Mouse (Mus musculus): ENCODE results near the gene Foxn3.
A peak's percentile ranks its signal among the peaks of the same experiment; 100 is the strongest.

The Foxn3 gene

DNA sequence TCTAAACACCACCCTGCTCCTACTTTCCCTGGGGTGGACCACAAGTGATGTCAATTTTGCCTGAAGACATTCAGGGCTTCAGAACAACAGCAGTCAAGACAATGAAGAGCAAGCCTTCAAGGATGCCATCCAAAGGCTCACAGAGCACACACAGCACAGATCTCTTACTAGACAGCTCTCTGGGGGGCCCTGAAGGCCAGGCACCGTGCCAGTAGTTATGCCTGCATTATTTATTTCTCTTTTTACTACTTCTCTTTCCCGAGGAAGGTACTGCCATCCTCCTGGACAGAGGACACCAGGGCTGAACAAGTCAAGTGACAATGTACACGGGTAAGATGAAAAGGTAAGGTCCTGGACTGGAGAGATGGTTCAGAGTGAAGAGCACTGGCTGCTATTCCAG lies 154.7 kb downstream of the Foxn3 start:
- no peak for DNase-seq

GRCm38 (mm10) chr12:99408089-99408488 lies 155.3 kb downstream of the Foxn3 start:
- no peak for DNase-seq

DNA sequence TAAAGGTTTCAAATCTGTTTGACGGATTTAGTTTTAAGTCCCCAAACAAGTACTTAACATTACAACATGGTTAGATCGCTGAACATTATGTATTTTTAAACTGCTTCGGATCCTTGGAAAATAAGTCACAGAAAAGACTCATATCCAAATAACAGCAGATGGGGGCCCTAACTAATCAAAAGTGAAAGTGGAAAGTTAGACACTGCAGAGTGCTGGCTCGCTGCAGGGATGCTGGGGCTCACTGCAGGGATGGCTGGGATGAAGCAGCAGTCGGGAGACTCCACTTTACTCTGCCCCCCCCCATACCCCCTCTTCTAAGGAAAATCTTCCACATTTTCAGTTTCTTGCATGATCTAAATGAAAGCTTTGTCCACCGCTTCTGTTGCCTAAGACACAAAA lies 156.1 kb downstream of the Foxn3 start:
- DNase-seq: no peak

GRCm38 (mm10) chr12:99406697-99407317 lies 156.6 kb downstream of the Foxn3 start:
- no peak for DNase-seq

DNA sequence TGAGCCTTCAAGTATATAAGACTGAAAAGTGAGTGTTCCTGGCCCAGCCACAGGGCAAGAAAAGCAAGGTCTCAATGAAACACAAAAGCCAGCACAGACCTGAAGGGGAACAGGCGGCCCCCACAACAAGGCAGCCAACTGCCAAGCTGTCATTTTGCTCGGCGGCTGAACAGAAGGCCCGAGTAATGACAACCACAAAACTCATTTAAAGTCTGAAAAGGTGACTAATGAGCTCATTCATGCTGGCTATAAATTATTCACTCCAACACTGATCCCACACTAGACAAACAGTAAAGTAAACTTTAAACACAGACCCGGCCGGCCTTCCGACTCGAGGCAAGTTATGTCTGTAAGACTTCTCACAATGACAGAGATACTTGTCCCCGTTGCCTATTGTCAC lies 157.1 kb downstream of the Foxn3 start:
- peak; percentile 51 for DNase-seq

- DNase-seq: no peak
Measured at GRCm38 (mm10) chr12:99405401-99405800, 158.0 kb downstream of the Foxn3 start.

DNA sequence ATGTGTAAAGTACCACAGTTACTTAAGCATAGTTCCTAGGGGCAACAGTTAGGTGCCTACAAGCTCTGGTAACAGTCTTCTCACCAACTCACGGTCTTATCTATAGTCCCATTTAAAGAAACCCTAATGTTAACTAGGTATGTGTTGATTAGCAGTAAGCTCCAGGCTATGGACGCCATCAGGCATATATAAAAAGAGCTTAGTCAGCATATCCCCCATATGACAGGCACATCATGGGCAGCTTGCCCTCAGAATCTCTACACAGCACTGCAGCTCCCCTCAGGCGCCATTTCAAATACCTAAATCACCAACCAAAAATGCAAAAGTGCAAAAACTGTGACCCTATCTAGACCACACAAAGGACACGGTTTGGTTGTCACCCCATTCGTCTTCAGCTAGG lies 160.4 kb downstream of the Foxn3 start:
- DNase-seq: no peak

DNA sequence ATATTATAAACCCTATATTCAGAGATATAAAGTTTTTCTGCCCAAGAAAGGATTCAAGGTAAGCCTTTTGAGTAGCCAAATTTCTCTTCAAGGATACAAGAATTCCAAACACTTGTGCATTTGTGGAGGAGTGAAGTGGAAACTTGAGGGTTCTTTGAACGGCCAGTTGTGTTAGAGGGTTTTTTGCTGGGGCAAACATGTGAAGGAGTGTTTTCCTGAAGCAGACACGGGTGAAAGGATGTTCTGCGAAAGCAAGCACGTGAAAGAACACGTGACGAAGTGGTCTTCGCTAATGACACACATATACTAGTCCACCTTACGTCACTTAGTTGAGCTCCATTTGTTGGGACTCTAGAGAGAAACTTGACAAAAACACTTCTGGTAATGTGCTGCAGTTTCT lies 162.5 kb downstream of the Foxn3 start:
- DNase-seq: no peak

DNA sequence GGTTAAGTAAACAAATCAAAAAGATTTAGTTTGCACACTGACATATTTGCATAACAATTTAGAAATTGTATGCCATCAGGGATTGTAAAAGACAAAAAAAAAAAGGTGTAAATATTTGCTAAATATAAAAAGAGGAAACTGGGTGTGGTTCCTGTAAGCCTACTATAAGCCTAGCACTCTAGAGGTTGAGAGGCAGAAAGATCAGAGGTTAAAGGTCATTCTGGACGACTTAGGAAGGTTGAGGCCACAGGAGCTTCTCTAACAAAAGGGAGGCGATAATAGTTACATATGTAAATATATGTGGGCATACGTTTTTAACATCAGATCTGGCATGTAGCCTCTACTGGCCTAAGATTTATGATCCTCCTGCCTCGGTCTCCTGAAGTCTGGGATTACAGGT lies 163.8 kb downstream of the Foxn3 start:
- no peak for DNase-seq

DNA sequence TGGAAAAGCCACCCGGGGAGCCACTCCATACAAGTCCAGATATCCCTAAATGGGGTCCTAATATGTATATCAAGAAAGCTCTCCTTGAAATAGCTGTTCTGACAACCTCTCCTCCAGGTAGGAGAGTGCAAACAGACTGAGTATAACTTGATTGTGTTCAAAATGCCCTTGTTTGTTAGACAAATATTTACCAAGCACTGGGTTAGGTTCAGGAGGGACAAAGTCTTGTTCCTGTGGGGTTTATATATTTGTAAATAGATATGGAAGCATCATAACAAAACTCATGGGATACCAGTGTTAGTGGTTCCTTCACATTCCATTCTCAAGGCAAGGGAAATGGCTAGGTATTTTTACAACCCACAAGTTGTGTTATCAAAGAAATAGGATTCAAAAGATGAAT lies 166.9 kb downstream of the Foxn3 start:
- no peak for DNase-seq

DNA sequence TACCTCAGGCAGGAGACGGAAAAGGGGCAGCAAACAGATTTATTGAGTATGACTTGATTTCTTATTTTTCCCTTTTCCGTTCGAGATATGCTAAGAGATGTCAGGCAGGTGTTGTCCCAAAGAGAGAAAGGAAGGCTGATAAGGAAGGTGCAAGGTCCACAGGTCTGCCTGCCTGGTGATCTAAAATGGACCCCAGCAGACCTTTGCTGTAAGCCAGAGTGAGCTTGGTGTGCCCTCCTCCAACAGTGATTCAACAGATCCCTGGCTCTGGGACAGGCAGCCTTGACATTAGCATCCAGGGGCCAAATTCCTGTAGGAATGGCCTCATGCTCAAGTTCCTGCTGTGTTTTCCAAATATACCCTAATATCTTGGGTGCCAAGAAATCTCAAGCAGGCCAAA lies 168.3 kb downstream of the Foxn3 start:
- no peak for DNase-seq

- DNase-seq: no peak
Measured at GRCm38 (mm10) chr12:99394676-99395075, 168.7 kb downstream of the Foxn3 start.

DNA sequence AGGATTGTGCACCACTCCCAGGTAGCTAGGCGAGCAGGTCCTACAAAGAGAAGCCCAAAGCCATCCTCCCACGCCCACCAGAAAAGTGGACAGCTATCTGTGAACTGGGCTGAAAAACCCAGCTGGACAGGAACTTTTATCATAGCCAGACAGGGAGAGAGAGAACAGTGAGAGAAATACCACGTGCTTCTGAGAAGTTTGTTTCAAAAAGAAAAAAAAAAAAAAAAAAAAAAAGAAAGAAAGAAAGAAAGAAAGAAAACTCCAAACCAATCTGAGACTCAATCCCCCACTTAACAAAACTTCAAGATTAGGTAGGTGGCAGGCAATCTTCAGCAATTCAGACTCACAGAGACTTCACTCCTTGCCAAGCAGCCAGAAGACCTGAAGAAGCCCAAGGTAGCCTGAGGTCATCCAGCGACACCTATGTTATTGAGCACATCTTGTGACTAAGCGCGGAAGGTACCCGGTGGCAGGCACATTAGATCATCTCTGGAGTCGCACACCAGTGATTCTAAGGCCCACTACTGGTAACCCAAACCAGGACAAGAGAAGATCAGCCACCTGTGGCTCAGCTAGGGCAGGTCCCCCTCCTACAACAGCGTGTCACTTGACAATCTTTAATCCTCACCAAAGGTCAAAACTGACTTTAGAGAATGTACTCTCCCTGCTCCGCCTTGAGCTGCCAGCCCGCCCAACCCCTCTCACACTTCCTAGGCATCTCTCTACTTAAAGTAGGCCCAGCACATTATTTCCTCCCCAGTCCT lies 169.3 kb downstream of the Foxn3 start:
- DNase-seq: no peak

GRCm38 (mm10) chr12:99392944-99393866 lies 170.2 kb downstream of the Foxn3 start:
- DNase-seq: peak; percentile 84

DNA sequence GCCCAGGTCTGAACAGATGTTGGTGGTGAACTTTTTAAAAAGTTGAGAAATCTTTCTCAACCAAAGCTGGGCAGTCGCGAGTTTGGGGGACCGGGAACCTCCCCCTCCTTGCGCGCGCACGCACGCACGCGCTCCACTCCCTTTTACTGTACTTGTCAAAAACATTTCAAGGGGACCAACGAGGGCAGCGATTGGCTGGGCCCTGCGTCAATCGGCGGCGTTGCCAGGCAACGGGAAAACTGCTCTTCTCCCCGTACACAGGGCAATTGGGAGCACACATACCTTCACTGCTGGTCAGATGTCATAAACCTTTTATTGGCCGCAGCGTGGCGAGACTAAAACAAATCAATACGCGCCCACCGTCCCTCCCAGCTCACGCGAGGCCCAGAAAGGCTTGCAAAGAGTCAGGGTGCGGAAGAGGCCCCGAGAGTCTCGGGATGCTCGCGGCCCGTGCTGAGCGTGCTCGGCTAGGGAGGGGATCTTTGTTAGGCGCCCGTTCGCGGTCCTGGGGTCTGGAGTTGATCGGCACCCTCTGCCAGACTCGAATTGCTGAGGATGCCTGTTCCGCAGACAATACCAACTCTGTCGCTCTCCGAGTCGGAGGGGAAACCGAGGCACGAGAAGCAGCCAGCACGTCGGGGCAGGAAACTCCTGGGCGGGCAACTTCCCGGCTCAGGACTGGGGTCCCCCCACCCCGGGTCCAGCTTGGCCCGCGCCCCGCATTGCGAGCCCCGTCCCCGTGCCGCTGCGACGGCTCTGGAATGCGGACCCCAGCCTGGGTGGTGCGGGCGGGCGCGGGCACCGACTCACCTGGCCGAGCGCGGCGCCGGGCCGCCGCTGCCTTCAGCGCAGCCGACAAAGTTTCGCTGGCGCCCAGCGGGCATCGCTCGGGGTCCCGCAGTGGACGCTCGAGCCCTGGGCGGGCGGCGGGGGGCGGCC lies 171.2 kb downstream of the Foxn3 start:
- DNase-seq: peak; percentile 97

DNA sequence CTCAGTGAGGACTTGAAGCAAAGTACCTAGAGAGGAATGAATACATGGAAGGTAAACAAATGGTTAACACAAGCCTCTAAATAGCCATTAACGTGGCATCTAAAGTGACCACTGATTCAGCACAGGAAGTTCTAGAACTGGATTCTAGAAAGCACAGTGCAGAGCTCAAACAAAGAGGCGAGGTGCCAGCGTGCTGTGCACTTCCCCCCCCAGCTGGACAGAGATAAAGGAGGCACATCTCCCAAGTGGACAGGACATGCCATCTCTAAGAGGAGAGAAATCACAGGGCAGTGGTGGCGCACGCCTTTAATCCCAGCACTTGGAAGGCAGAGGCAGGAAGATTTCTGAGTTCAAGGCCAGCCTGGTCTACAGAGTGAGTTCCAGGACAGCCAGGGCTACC lies 173.0 kb downstream of the Foxn3 start:
- DNase-seq: no peak

- no peak for DNase-seq
Measured at GRCm38 (mm10) chr12:99389244-99389643, 174.1 kb downstream of the Foxn3 start.

DNA sequence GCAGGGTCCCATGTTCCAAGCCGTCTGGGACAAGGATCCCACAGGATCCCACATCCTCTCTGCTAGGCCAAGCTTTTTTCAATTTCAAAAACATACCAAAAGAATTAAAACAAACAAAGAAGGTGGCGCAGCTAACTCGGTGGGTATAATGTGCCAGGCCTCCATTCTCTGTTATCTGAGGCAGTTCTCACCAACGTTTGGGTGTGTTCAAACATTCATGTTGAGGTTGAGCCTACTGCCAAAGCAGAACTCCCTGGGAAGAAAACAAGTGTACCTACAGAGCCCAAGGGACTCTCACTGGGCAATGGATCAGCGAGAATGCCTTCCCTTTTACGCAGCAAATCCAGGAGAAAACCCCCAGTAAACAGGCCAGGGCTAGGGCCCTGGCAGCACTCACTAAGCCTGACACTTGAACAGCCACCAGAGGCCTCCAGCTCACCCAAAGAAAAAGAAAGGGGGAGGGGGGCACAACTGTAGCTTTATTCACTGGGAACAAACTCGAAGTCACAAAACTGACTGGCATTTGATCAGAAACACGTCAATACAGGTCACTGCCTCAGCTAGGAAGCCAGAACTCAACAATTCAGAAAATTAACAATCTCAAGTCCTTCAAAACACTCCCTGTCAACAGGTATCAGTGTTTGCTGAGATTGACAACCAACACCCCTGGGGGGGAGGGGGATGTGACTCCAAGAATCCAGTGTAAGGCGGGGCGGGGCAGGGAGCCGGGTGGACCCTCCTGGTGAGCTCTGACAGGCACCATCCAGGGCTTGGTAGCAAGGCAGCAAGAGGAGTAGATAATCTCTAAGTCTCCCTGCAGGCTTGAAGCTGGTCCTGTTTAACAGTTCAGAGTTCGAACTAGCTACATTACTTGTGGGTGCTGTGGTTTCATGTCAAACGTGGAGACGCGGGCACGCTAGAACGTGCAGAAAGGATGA lies 177.2 kb downstream of the Foxn3 start:
- DNase-seq: no peak

GRCm38 (mm10) chr12:99385073-99385472 lies 178.3 kb downstream of the Foxn3 start:
- no peak for DNase-seq

DNA sequence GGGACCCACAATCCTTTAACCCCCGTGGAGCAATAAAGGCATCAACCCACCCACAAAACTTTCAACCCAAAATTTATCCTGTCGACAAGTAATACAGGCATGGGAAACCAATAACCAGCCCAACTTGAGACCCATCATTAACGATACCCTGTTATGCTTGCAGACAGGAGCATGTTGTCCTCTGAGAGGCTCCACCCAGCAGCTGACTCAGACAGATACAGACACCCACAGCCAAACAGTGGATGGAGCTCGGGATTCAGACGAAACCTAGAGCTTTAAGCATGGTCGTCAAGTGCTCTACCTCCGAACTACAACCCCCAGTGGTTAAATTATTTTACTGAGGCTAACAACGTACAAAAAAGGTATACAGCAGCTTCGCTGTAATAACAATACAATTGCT lies 182.1 kb downstream of the Foxn3 start:
- DNase-seq: no peak

- DNase-seq: no peak
Measured at GRCm38 (mm10) chr12:99380855-99381262, 182.5 kb downstream of the Foxn3 start.
